Mouse (Mus musculus) naive thymus-derived CD4-positive, alpha-beta T cell, adult 2 months (primary cell): Measurements from ENCODE around the gene Spic.

Experiments
- DNase-seq: peaks from one replicate; pipeline ENCODE4 v3.0.0-alpha.2; 2011; ENCODE audit warnings: low read depth

The Spic gene

DNA sequence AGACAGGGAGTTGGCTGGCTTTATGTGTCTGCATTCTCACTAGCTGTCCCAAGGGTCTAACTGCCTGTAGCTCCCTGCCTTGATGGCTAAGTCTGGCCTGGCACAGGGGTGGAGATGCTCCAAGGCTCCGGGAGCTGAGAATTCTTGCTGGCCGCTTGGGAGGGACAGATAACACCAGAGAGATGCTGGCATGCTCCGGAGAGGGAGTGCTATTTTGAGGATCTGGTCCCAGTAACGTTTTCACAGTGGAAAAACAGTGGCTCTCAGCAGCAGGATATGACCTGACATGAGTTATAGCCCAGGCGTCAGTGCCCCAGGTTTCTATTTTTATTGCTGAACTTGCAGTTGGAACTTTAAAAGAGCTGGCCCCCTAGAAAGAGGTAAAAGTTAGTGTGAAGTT, 39.4 kb downstream of the Spic start:
- DNase-seq, result no peak

DNA sequence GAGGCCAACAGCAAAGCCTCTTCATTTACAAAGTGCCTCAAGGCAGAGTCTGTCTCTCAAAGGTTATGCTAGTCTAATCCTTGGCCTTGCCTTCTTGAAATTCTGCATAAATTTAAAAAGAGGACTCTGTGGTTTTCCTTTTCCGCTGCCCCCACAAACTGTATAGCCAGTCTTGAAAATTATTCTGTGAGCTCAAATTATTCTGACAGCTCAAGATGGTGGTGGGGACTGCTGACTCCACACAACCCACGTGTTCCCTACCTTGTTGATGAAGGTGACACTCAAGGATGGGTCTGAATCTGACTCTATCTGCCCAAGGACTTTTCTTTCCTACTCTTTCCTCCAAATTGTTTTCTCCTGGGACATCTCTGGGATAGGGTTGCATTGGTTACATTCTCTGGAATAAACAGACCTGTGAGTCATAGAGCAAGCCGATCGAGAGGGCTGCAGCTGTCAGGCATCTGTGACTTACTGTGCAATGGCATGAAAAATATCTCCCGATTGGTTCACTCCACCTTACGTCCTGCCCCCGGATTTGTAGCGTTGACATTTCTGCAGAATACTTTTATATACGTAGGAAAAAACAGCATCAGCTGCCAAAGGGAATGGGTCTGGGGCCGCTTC, 53.4 kb downstream of the Spic start:
- DNase-seq, result no peak

DNA sequence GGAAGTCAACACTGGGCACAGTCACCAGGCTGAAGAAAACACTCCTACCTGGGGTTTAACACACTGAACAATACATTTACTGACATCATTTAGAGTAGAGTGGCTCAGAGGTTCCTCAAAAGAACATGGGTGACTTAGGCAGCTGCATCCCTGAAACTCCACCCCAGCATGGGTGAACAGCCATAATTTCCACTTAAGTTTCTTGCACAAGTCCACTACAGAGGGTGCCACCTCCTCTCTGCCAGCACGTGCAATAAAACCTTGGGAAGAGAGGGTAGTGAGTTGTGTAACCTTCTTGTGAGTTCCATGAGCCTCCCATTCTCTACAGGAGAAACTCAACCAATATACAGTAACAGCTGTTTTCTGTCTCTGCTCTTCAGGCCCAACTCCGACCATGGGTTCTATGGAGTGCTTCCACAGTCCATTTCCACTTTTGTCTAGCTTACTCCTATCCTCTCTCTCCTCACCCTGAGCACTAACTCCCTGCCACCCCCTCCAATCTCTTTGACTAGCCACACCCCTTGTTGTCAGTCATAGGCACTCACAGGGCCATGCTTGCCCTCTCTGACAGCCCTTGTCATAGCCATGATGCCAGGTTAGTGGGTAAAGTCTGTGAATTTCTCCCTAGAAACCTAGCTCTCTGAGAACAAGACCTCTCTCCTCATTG, 54.0 kb downstream of the Spic start:
- DNase-seq, result no peak

DNA sequence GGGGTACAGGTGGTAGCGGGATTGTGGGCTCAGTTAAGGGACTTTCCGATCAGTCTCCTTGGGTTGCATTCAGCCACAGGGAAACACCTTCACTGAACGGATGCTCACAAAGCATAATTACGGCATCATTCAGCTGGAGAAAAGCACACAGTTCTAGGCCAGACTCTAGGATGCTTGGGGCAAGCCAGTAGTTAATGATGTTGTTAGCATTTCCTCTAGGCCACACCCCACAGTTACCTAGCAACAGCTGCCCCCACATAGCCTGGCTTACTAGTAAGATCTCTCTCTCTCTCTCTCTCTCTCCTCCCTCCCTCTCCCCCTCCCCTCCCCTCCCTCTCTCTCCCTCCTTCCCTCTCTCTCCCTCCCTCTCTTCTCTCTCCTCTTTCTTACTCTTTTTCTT, 57.8 kb downstream of the Spic start:
- no peak for DNase-seq

DNA sequence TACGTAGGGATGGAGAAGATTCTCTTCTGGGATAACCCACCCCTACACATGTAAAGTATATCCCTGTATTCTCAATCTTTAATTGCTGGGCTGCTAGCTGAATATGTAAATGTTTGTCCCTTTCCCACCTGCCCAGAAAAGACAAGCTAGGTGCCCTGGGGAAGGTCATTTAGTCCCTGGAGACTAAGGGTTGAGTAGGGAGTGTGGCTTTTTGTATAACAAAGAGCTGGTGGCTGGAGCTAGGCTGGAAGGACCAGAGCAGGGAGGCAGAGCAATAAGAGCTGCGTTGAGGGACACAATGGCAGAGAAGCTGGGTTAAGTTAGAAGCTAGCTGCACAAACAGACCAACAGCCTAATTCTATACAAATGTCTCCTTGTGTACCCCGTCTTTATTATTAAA, 58.6 kb downstream of the Spic start:
- DNase-seq, result no peak
